Mouse (Mus musculus) neural tube, embryonic 15.5 days (tissue): ENCODE measurements around the gene Smim7. TPM values are rescaled to one million over a fixed set of nuclear protein-coding genes. Genes with fewer than 3 reads are reported as not detected.

Experiments
- ATAC-seq: fragments of 200-750 bp; cut with Nextera tagmentation; 2 replicates; pipeline ENCODE4 v1.8.0; 2017; ENCODE audit warnings: mild to moderate bottlenecking, moderate TSS enrichment, moderate library complexity; ENCODE audit not compliant: low FRiP score
- H3K27ac ChIP-seq: fragments of 300-500 bp; sonication (generic); replicated peaks from 2 replicates; pipeline ENCODE4 v1.5.1; 2015; ENCODE audit warnings: mild to moderate bottlenecking, inconsistent platforms
- H3K27me3 ChIP-seq: fragments of 300-500 bp; sonication (generic); replicated peaks from 2 replicates; pipeline ENCODE4 v1.6.1; 2015; ENCODE audit warnings: inconsistent platforms
- H3K36me3 ChIP-seq: fragments of 300-500 bp; sonication (generic); 2 replicates; pipeline ENCODE4 v1.6.1; 2015; ENCODE audit warnings: inconsistent platforms
- H3K4me1 ChIP-seq: fragments of 300-500 bp; sonication (generic); 2 replicates; pipeline ENCODE4 v1.6.1; 2015; ENCODE audit warnings: inconsistent platforms
- H3K4me2 ChIP-seq: fragments of 300-500 bp; sonication (generic); 2 replicates; pipeline ENCODE4 v1.6.1; 2015; ENCODE audit warnings: inconsistent platforms, mild to moderate bottlenecking, moderate library complexity
- H3K4me3 ChIP-seq: fragments of 300-500 bp; sonication (generic); replicated peaks from 2 replicates; pipeline ENCODE4 v1.5.1; 2015; ENCODE audit warnings: mild to moderate bottlenecking, inconsistent platforms
- H3K9ac ChIP-seq: fragments of 300-500 bp; sonication (generic); replicated peaks from 2 replicates; pipeline ENCODE4 v1.6.1; 2015; ENCODE audit warnings: mild to moderate bottlenecking, inconsistent platforms
- H3K9me3 ChIP-seq: fragments of 300-500 bp; sonication (generic); replicated peaks from 2 replicates; pipeline ENCODE4 v1.6.1; 2016; ENCODE audit warnings: inconsistent platforms
- WGBS: fragments of 180-500 bp; shearing (Covaris S2); methylation state at CpG from one replicate; pipeline ENCODE4 v1.1.7; 2015; ENCODE audit warnings: mixed read lengths; 5-methylcytosine and 5-hydroxymethylcytosine counted together
- polyA plus RNA-seq: library from polyadenylated mRNA; unstranded; fragments of >200 nt; fragmentation: Nextera tagmentation; extraction: Ambion mirVana; gene quantifications from 2 replicates; pipeline ENCODE4 v1.2.1, GENCODE M21; 2015

The Smim7 gene
- polyA plus RNA-seq, result 121 and 124 TPM in 2 replicates

DNA sequence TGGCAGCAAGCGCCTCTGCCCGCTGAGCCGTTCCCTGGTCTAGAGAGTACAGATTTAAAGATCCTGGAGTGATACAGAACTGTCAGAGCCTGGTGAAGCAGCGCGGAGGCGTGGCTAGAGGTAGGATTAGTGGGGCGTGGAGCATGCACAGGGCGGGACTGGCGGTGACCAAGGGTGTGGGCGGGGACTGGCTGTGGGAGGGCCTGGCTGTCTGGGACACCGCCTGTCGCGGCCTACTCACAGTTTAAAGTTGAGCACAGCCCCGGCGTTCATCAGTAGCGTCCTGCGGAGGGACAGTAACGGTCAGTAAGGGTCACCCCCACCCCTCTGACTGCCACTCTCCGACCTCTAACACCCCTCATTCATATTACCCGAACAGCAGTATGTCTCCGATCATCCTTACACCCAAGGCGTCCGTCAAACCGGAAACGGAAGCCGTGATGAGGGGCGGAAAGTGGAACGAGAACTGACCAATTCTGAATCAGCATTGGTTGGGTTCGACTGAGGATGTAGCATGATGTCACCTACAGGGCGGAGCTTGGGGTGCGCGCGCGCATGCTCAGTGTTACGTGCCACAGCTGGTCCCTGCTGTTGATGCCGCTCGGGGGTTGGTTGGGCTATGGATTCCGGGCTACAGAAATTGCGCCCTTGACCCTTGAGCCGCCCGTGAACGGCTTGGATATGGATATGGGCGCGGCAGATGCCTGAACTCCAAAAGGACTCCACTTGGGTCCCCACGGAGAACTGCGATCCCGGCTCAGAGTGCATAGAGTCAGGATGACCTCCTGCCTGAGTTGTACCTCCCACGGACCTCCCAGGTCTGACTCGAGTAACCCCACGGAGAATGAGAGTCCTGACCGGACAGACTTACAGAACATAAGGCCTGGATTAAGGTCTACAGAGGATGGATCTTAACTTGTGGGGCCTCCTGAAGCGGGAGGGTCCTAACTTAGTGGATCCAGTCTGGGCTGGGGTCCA lies at the start of gene Smim7:
Gene Smim7 (minus strand): TSS at position 456 of the 978 bp plus-strand sequence.
- Histone ChIP-seq H3K4me2 (peak within 1 kb of the TSS; percentile 96), H3K4me1 (peaks cover 33% of the 10 kb centered on the region), H3K27ac (peak within 1 kb of the TSS; percentile 84), H3K36me3 (peaks cover 28% of the 10 kb centered on the region), H3K4me3 (peak within 1 kb of the TSS; percentile 60), H3K9ac (peak within 1 kb of the TSS; percentile 75), H3K9me3 (no peaks in the 10 kb centered on the region), H3K27me3 (no peaks in the 10 kb centered on the region)
- WGBS, result under 1% methylated on average over 52 of the region's 52 CpGs
- ATAC-seq, result peak; percentile 97

DNA sequence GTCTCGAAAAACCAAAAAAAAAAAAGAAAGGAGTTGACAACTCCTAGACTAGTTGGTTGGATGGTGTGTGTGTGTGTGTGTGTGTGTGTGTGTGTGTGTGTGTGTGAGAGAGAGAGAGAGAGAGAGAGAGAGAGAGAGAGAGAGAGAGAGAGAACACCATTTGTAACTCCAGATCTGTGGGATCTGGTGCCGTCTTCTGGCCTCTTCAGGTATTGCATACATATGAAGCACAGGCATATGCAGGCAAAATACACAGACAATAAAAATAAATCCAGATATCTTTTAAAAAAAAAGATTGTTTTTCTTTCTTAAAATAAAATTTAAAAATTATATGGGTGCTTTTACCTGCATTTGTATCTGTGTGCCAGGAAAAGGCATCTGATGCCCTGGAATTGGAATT lies 19.3 kb upstream of the Smim7 start:
- no peaks in the 10 kb centered on the region for H3K27me3 ChIP-seq
- no peaks in the 10 kb centered on the region for H3K9me3 ChIP-seq
- no peak overlapping the region for H3K9ac ChIP-seq
- WGBS, result 67% methylated on average over 2 of the region's 2 CpGs
- H3K4me1 ChIP-seq, result peaks cover 5% of the 10 kb centered on the region
- H3K27ac ChIP-seq, result no peak overlapping the region
- H3K4me3 ChIP-seq, result no peak overlapping the region
- no peaks in the 10 kb centered on the region for H3K36me3 ChIP-seq
- H3K4me2 ChIP-seq, result no peak overlapping the region
- ATAC-seq, result no peak

DNA sequence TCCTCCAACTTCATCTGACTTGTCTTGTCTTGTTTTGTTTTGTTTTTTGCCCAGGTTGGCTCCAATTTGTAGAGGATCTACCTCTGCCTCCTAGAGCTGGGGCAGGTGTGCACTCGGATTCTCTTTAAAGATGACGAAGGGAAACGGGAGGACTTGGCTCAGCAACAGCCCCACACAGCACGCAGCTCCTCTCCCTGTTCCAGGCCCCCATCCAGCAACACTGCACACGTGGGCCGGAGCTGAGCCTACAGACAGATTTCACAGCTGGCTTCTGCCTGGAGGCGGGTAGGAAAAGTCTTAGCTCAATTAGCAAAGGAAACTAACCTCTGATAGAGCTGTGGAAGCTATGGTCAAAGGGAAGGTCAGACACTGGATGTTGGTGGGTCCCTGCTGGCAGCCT lies 18.4 kb upstream of the Smim7 start:
- H3K9ac ChIP-seq, result no peak overlapping the region
- H3K27ac ChIP-seq, result no peak overlapping the region
- WGBS, result 80% methylated on average over 7 of the region's 7 CpGs
- no peaks in the 10 kb centered on the region for H3K27me3 ChIP-seq
- H3K4me3 ChIP-seq, result no peak overlapping the region
- H3K4me1 ChIP-seq, result peaks cover 5% of the 10 kb centered on the region
- no peaks in the 10 kb centered on the region for H3K9me3 ChIP-seq
- no peaks in the 10 kb centered on the region for H3K36me3 ChIP-seq
- ATAC-seq, result no peak
- H3K4me2 ChIP-seq, result no peak overlapping the region

DNA sequence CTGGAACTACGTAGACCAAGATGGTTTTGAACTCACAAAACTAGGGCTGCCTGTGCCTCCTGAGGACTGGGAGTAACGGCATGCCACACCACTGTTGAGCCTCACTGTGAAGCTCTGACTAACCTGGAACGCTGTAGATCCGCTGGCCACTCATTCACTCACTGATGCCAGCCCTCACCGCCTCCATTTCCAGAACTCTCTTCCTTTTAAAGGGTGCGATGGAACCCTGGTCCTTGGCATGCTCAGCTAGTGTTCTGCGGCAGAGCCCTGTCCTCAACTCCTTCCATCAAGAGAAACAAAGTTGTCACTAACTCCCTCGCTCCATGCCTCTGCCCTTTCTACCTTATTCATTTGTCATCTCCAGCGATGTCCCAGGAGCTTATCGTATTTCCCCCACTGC lies 18.0 kb upstream of the Smim7 start:
- no peak overlapping the region for H3K4me3 ChIP-seq
- no peak overlapping the region for H3K4me2 ChIP-seq
- 91% methylated on average over 10 of the region's 10 CpGs for WGBS
- no peaks in the 10 kb centered on the region for H3K9me3 ChIP-seq
- H3K27ac ChIP-seq, result no peak overlapping the region
- ATAC-seq, result no peak
- no peak overlapping the region for H3K9ac ChIP-seq
- no peaks in the 10 kb centered on the region for H3K36me3 ChIP-seq
- peaks cover 5% of the 10 kb centered on the region for H3K4me1 ChIP-seq
- no peaks in the 10 kb centered on the region for H3K27me3 ChIP-seq

DNA sequence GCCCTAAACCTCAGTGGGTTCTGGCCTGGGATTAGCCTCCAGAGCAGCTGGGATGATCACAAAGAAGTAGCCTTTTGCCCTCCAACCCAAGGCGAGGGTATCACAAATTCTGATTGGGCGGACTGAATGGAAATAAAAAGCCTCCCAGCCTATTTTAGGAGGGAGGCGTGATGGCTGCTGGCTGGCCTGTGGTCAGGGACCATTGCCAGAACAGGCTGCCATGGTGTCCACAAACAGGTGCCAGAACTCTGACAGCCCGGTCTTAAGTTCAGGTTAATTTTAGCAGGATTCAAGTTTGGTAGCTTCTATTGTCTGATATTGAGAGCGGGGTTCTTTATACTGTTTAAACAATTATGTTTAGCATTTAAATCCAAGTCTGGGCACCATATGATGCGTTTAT lies 16.9 kb upstream of the Smim7 start:
- Histone ChIP-seq H3K9me3 (no peaks in the 10 kb centered on the region), H3K9ac (no peak overlapping the region), H3K4me2 (no peak overlapping the region), H3K36me3 (no peaks in the 10 kb centered on the region), H3K27ac (no peak overlapping the region), H3K4me1 (peaks cover 5% of the 10 kb centered on the region), H3K4me3 (no peak overlapping the region), H3K27me3 (no peaks in the 10 kb centered on the region)
- no peak for ATAC-seq
- 61% methylated on average over 6 of the region's 6 CpGs for WGBS

DNA sequence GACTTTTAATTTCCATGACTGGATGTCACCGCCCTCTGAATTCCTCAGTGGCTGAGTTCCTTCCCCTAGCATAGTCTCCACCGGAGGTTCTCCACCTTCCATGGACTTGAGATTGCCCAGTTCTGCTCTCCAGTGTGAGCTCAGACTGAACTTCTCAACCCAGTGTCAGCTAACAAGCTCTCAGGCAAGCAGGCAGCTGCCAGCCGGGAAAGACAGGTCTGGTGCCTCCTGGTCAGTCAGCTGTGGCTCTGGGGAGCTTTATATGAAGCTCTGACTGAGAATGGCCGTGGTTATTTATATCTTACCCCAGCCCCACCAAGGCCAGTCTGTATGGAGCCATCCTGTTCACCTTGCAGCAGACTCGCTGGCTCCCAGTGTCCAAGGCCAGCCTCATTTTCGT lies 13.5 kb upstream of the Smim7 start:
- Histone ChIP-seq H3K4me3 (no peak overlapping the region), H3K27ac (no peak overlapping the region), H3K9me3 (no peaks in the 10 kb centered on the region), H3K4me1 (peaks cover 5% of the 10 kb centered on the region), H3K9ac (no peak overlapping the region), H3K36me3 (0 out of 2 replicates have a peak, but pooled peaks cover 11% of the 10 kb centered on the region), H3K4me2 (no peak overlapping the region), H3K27me3 (no peaks in the 10 kb centered on the region)
- no peak for ATAC-seq
- 83% methylated on average over 6 of the region's 6 CpGs for WGBS

DNA sequence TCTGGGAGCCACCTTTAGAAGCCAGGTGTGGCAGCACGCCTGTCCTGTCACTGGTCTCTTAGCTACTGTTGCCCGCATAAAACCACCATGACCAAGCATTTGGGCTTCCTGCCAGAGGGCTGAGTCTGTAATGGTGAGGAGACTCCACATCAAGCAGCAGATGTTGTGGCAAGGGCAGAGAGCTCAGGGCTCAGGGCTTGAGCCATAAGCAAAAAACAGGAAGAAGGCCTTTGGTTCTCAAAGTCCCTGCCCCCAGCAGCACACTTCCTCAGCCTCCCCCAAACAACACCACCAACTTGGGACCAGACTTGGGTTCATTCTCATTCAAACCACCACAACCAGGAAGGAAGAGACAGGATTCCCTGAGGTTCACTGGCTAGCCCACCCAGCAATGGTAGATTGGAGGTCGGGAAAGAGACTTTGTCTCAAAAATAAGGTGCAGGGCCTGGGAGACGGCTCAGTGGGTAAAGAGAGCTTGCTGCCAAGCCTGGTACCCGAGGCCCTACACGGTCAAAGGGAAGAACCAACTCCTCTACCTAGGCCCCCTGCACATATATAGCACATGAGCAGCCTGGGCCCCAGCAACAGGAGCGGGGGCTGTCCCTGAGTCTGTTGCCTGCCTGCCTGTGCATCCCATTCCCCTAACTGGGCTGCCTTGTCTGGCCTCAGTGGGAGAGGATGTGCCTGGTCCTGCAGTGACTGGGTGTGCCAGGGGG lies 12.3 kb upstream of the Smim7 start:
- 82% methylated on average over 7 of the region's 7 CpGs for WGBS

DNA sequence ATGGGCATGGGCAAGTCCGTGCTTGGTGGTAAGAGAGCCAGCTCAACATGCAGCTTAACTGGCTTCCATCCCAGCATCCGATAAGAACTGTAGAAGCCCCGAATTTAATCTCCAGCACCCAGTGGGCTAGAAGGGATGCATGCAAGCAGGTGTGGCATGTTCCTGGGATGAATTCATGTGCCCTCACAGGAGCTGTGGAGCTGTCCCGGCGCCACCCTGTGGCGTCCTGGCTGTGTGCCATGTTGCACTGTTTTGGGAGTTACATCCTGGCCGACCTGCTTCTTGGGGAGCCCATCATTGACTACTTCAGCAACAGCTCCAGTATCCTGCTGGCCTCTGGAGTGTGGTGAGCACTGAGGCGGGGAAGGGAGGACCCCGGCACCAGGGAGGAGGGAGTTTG lies 8.5 kb upstream of the Smim7 start:
- H3K9me3 ChIP-seq, result no peaks in the 10 kb centered on the region
- H3K27me3 ChIP-seq, result no peaks in the 10 kb centered on the region
- no peak overlapping the region for H3K4me2 ChIP-seq
- H3K27ac ChIP-seq, result no peak overlapping the region
- no peak overlapping the region for H3K9ac ChIP-seq
- ATAC-seq, result no peak
- H3K36me3 ChIP-seq, result 0 out of 2 replicates have a peak, but pooled peaks cover 11% of the 10 kb centered on the region
- H3K4me1 ChIP-seq, result no peaks in the 10 kb centered on the region
- 70% methylated on average over 9 of the region's 9 CpGs for WGBS
- no peak overlapping the region for H3K4me3 ChIP-seq

More for the DNA sequence above, 12.3 kb upstream of the Smim7 start:
- Histone ChIP-seq H3K27me3 (no peaks in the 10 kb centered on the region), H3K36me3 (0 out of 2 replicates have a peak, but pooled peaks cover 11% of the 10 kb centered on the region), H3K4me1 (peaks cover 5% of the 10 kb centered on the region), H3K9ac (no peak overlapping the region), H3K4me3 (no peak overlapping the region), H3K27ac (no peak overlapping the region), H3K9me3 (no peaks in the 10 kb centered on the region), H3K4me2 (no peak overlapping the region)
- no peak for ATAC-seq

DNA sequence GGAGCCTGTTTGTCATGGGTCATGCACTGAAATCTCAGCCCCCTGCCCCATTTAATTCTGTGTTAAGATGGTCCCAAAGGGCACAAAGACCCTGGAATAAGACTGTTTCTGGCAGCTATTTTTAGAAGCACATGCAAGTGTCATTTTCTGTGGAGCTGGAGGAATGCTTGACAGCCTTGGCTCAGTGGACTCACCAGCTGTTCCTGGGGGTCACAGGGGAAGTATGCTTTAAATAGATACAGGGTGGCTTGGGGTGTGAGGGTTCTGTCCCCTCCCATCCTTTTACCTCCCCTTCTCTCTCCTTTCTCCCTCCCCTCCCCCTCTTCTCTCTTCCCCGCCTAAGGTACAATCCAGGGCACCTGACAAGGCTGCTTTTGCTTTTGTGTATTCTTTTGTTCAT lies 7.1 kb upstream of the Smim7 start:
- Histone ChIP-seq H3K4me3 (no peak overlapping the region), H3K9me3 (no peaks in the 10 kb centered on the region), H3K9ac (no peak overlapping the region), H3K27ac (no peak overlapping the region), H3K4me2 (no peak overlapping the region), H3K36me3 (0 out of 2 replicates have a peak, but pooled peaks cover 11% of the 10 kb centered on the region), H3K27me3 (no peaks in the 10 kb centered on the region), H3K4me1 (peaks cover 9% of the 10 kb centered on the region)
- 58% methylated on average over 1 of the region's 1 CpGs for WGBS
- ATAC-seq, result no peak

DNA sequence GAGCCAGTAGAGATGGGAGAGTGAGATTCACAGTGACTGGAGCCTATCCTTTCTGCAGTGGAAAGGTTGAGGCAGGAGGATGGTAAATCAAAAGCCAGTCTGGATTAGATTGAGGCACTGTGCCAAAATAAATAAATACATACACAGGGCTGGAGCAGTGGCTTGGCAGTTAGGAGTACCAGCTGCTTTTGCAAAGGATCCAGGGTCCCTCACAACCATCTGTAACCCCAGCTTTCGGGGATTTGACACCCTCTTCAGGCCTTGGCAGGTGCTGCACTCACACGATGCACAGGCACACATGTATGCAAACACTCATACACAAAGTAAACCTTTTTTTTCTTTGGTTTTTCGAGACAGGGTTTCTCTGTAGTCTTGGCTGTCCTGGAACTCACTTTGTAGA lies 6.4 kb upstream of the Smim7 start:
- 83% methylated on average over 3 of the region's 3 CpGs for WGBS
- no peak overlapping the region for H3K4me2 ChIP-seq
- no peak overlapping the region for H3K4me3 ChIP-seq
- H3K27me3 ChIP-seq, result no peaks in the 10 kb centered on the region
- no peak for ATAC-seq
- no peak overlapping the region for H3K9ac ChIP-seq
- H3K27ac ChIP-seq, result no peak overlapping the region
- no peaks in the 10 kb centered on the region for H3K9me3 ChIP-seq
- H3K36me3 ChIP-seq, result 0 out of 2 replicates have a peak, but pooled peaks cover 11% of the 10 kb centered on the region
- peaks cover 16% of the 10 kb centered on the region for H3K4me1 ChIP-seq

DNA sequence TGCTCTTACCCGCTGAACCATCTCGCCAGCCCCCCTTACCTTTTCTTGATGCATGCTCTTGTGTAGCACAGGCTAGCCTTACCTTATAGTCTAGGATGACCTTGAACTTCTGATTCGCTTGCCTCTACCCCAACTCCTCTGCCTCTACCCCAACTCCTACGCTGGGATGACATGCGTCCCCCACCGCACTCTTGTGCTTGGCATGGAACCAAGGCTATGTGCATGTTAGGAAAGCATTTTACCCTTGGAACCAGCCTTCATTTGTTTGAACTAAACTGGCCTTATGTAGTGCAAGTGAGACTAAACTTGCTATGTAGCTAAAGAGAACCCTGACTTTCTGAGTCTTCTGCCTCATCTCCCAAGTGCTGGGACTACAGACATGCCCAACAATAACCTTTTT lies 5.0 kb upstream of the Smim7 start:
- Histone ChIP-seq H3K4me1 (peaks cover 18% of the 10 kb centered on the region), H3K27me3 (no peaks in the 10 kb centered on the region), H3K9ac (no peak overlapping the region), H3K4me2 (no peak overlapping the region), H3K27ac (no peak overlapping the region), H3K9me3 (no peaks in the 10 kb centered on the region), H3K4me3 (no peak overlapping the region), H3K36me3 (0 out of 2 replicates have a peak, but pooled peaks cover 7% of the 10 kb centered on the region)
- 95% methylated on average over 6 of the region's 6 CpGs for WGBS
- ATAC-seq, result no peak
